Mouse (Mus musculus): Measurements from ENCODE around the gene Fam214b. TPM values are rescaled to one million over a fixed set of nuclear protein-coding genes. Genes with fewer than 3 reads are reported as not detected.

Fam214b gene
- total and polyA plus RNA-seq, 2 experiments from 2014 or later, result 13.4 to 15.9 TPM

DNA sequence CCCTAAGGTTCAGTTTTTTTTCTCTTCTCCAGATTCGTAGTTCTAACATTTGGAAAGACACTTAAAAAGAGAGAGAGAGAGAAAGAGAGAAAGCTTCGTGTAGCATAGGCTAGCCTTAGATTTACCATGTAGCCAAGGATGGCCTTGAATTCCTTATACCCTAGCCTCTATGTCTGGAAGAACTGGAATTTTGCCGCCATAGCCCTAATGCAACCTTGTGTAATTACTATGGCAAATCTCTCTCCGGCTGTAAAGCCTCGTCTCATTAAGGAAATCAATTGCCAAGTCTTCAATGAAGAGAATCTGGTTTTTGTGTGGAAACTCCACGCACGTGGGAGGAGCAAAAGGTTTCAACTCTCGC is 12.4 kb upstream of the Fam214b start:
- H3K9me3 ChIP-seq (replicated peaks; ENCODE audit: control insufficient read depth, low read length), result no peaks in the 10 kb centered on the region
- H3K27ac ChIP-seq (ENCODE audit: low read depth), result no peak overlapping the region
- H3K4me3 ChIP-seq (ENCODE audit: low read depth, low read length), result peak overlapping the region; percentile 72
- ATAC-seq (ENCODE audit: insufficient read depth, low read depth) (no peak), DNase-seq (ENCODE audit: low spot score) (no peak)
- H3K27me3 ChIP-seq (ENCODE audit: control insufficient read depth, insufficient read depth, low read length), result no peaks in the 10 kb centered on the region
- 25% methylated on average over 8 of the region's 8 CpGs for WGBS
- H3K4me1 ChIP-seq (ENCODE audit: control insufficient read depth, insufficient read depth), result 0 out of 2 replicates have a peak, but pooled peaks cover 5% of the 10 kb centered on the region
- no peak overlapping the region for H3K9ac ChIP-seq (replicated peaks; ENCODE audit: low read depth, low read length)
- H3K36me3 ChIP-seq (replicated peaks; ENCODE audit: control insufficient read depth, insufficient read depth, low read length), result no peaks in the 10 kb centered on the region
- peak overlapping the region; percentile 84 for H3K4me2 ChIP-seq (ENCODE audit: low read depth, low read length)
- TF ChIP-seq CTCF (IDR thresholded peaks at IDR 0.05; ENCODE audit: low read depth) (no peak), EP300 (IDR thresholded peaks at IDR 0.05; ENCODE audit: low read depth) (no peak)

DNA sequence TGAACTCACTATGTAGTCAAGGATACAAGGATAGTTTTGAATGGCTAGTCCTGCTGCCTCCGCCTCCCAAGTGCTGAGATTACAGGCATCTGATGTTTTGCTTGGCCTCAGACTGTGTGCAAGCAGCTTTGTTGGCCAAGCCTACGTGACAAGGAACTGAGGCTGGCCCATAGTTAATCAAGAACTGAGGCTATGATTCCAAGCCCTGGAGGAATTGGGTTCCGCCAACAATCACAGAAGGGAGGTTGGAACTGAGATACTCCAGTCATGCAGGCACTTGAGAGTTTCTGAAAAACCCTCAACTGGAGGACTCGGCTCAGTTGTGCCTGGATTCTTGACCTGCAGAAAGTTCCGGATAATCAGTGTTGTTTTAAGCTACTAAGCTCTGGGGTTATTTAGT is 11.6 kb upstream of the Fam214b start:
- H3K4me1 ChIP-seq (ENCODE audit: control insufficient read depth, insufficient read depth), result 0 out of 2 replicates have a peak, but pooled peaks cover 5% of the 10 kb centered on the region
- WGBS, result 73% methylated on average over 5 of the region's 5 CpGs

DNA sequence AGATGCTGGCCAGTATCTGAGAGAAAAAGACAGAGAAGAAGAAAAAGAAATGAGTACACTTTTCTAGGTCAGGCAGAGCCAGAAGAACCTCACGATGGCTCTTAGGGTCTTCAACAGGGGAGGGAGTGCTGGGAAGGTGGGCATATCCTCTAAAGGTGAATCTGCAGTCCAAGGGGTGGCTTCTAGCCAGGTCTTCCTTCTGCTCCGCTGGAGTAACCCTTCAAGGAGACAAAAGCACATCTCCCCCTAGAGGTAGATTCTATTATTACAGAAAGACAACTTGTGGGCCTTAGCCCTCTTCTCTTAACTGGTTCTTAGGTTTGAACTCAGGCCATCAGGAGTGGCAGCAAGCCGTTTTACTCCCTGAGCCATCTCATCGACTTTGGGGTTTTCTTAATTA is 6.6 kb upstream of the Fam214b start:
- peak; percentile 68 for DNase-seq (ENCODE audit: low spot score)
- no peak for ATAC-seq (ENCODE audit: insufficient read depth, low read depth)

More for the DNA sequence above, 11.6 kb upstream of the Fam214b start:
- no peaks in the 10 kb centered on the region for H3K27me3 ChIP-seq (ENCODE audit: control insufficient read depth, insufficient read depth, low read length)
- no peak for TF ChIP-seq EP300 (IDR thresholded peaks at IDR 0.05; ENCODE audit: low read depth)
- TF ChIP-seq CTCF (IDR thresholded peaks at IDR 0.05; ENCODE audit: low read depth), result no peak
- no peak overlapping the region for H3K4me3 ChIP-seq (ENCODE audit: low read depth, low read length)
- no peaks in the 10 kb centered on the region for H3K36me3 ChIP-seq (replicated peaks; ENCODE audit: control insufficient read depth, insufficient read depth, low read length)
- no peak overlapping the region for H3K4me2 ChIP-seq (ENCODE audit: low read depth, low read length)
- DNase-seq (ENCODE audit: low spot score) (no peak), ATAC-seq (ENCODE audit: insufficient read depth, low read depth) (no peak)
- H3K27ac ChIP-seq (ENCODE audit: low read depth), result no peak overlapping the region
- no peaks in the 10 kb centered on the region for H3K9me3 ChIP-seq (replicated peaks; ENCODE audit: control insufficient read depth, low read length)
- H3K9ac ChIP-seq (replicated peaks; ENCODE audit: low read depth, low read length), result no peak overlapping the region

DNA sequence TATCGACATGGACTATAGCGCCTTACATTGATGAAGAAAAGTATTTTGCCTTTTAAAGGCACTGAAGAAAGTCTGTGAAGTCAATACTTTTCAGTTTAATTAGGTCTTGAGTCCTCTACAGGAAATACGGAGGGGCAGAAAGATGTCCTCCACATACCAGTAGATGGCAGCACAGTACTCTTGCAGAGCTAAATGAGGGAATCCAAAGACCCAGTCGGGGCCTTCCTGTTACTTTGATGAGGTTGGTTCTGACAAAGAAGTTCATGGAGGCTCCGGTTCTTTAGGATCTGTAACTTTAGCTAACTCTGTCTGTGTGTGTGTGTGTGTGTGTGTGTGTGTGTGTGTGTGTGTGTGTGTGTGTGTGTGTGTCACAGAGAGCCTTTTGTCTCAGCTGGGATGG is 1.2 kb upstream of the Fam214b start:
- ATAC-seq (ENCODE audit: insufficient read depth, low read depth) (no peak), DNase-seq (ENCODE audit: low spot score) (peak; percentile 92)
- H3K36me3 ChIP-seq (replicated peaks; ENCODE audit: control insufficient read depth, insufficient read depth, low read length), result no peaks in the 10 kb centered on the region
- H3K4me2 ChIP-seq (ENCODE audit: low read depth, low read length), result no peak overlapping the region
- no peak overlapping the region for H3K9ac ChIP-seq (replicated peaks; ENCODE audit: low read depth, low read length)
- H3K27me3 ChIP-seq (ENCODE audit: control insufficient read depth, insufficient read depth, low read length), result no peaks in the 10 kb centered on the region
- TF ChIP-seq CTCF (IDR thresholded peaks at IDR 0.05; ENCODE audit: low read depth) (peak; percentile 93), EP300 (IDR thresholded peaks at IDR 0.05; ENCODE audit: low read depth) (no peak)
- WGBS, result 3% methylated on average over 5 of the region's 5 CpGs
- no peak overlapping the region for H3K4me3 ChIP-seq (ENCODE audit: low read depth, low read length)
- H3K4me1 ChIP-seq (ENCODE audit: control insufficient read depth, insufficient read depth), result peaks cover 14% of the 10 kb centered on the region; the same call in 1 of the 2 replicates
- no peak overlapping the region for H3K27ac ChIP-seq (ENCODE audit: low read depth)
- no peaks in the 10 kb centered on the region for H3K9me3 ChIP-seq (replicated peaks; ENCODE audit: control insufficient read depth, low read length)

More for the DNA sequence above, 6.6 kb upstream of the Fam214b start:
- 5% methylated on average over 4 of the region's 4 CpGs for WGBS
- Histone ChIP-seq H3K4me2 (ENCODE audit: low read depth, low read length) (no peak overlapping the region), H3K9me3 (replicated peaks; ENCODE audit: control insufficient read depth, low read length) (no peaks in the 10 kb centered on the region), H3K4me1 (ENCODE audit: control insufficient read depth, insufficient read depth) (no peaks in the 10 kb centered on the region), H3K27ac (ENCODE audit: low read depth) (no peak overlapping the region), H3K27me3 (ENCODE audit: control insufficient read depth, insufficient read depth, low read length) (no peaks in the 10 kb centered on the region), H3K4me3 (ENCODE audit: low read depth, low read length) (no peak overlapping the region), H3K36me3 (replicated peaks; ENCODE audit: control insufficient read depth, insufficient read depth, low read length) (no peaks in the 10 kb centered on the region), H3K9ac (replicated peaks; ENCODE audit: low read depth, low read length) (no peak overlapping the region)
- TF ChIP-seq CTCF (IDR thresholded peaks at IDR 0.05; ENCODE audit: low read depth) (peak; percentile 61), EP300 (IDR thresholded peaks at IDR 0.05; ENCODE audit: low read depth) (no peak)

DNA sequence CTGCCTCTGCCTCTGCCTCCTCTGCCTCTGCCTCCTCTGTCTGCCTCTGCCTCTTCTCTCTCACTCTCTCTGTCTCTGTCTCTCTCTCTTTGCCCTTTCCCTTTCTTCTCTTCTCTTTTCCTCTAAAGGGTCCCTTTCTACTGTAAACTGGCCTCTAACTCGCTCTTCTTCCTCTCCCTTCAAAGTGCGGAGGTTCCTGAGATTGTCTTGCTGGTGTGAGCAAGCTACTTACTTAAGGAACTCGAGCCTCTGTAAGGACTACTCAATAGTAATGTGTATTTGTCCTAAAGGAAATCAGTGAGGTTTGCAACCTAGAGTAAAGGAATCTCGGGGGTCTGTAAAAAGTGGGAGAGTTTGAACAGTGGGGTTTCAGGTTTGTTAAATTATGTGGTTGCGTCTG is 587 bp upstream of the Fam214b start:
- no peak overlapping the region; the same call in 1 of the 2 replicates for H3K27ac ChIP-seq (ENCODE audit: low read depth)
- no peaks in the 10 kb centered on the region for H3K36me3 ChIP-seq (replicated peaks; ENCODE audit: control insufficient read depth, insufficient read depth, low read length)
- H3K4me2 ChIP-seq (ENCODE audit: low read depth, low read length), result peak overlapping the region; percentile 94
- H3K9me3 ChIP-seq (replicated peaks; ENCODE audit: control insufficient read depth, low read length), result no peaks in the 10 kb centered on the region
- H3K4me1 ChIP-seq (ENCODE audit: control insufficient read depth, insufficient read depth), result peaks cover 14% of the 10 kb centered on the region; the same call in 1 of the 2 replicates
- TF ChIP-seq CTCF (IDR thresholded peaks at IDR 0.05; ENCODE audit: low read depth) (no peak), EP300 (IDR thresholded peaks at IDR 0.05; ENCODE audit: low read depth) (no peak)
- ATAC-seq (ENCODE audit: insufficient read depth, low read depth) (no peak), DNase-seq (ENCODE audit: low spot score) (no peak)
- no peak overlapping the region for H3K4me3 ChIP-seq (ENCODE audit: low read depth, low read length)
- H3K27me3 ChIP-seq (ENCODE audit: control insufficient read depth, insufficient read depth, low read length), result no peaks in the 10 kb centered on the region
- no peak overlapping the region for H3K9ac ChIP-seq (replicated peaks; ENCODE audit: low read depth, low read length)
- WGBS, result 54% methylated on average over 5 of the region's 5 CpGs

DNA sequence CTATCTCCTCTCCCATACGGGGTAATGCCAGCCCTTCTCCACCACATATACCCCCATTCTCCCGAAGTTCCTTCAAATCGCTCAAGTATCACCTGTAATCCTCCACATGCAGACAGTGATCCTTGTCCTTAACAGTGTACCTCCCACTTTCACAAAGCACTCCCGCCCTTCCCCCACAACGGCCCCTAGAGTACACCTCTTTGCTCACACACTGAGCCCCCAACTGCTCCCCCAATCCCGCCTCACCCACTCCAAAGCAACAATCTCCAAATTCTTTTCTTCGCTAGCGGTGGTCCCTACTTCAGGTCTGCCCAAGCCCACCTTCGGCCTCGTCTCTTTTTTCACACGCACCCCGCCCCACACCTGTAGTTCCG is 748 bp downstream of the Fam214b start:
- H3K9me3 ChIP-seq (replicated peaks; ENCODE audit: control insufficient read depth, low read length), result no peaks in the 10 kb centered on the region
- DNase-seq (ENCODE audit: low spot score) (no peak), ATAC-seq (ENCODE audit: insufficient read depth, low read depth) (no peak)
- no peaks in the 10 kb centered on the region for H3K27me3 ChIP-seq (ENCODE audit: control insufficient read depth, insufficient read depth, low read length)
- peak overlapping the region; percentile 94 for H3K4me2 ChIP-seq (ENCODE audit: low read depth, low read length)
- TF ChIP-seq CTCF (IDR thresholded peaks at IDR 0.05; ENCODE audit: low read depth), result no peak
- TF ChIP-seq EP300 (IDR thresholded peaks at IDR 0.05; ENCODE audit: low read depth), result no peak
- H3K4me3 ChIP-seq (ENCODE audit: low read depth, low read length), result peak overlapping the region; percentile 46
- peak overlapping the region; percentile 51 for H3K9ac ChIP-seq (replicated peaks; ENCODE audit: low read depth, low read length)
- no peaks in the 10 kb centered on the region for H3K36me3 ChIP-seq (replicated peaks; ENCODE audit: control insufficient read depth, insufficient read depth, low read length)
- 7% methylated on average over 13 of the region's 13 CpGs for WGBS
- H3K4me1 ChIP-seq (ENCODE audit: control insufficient read depth, insufficient read depth), result peaks cover 14% of the 10 kb centered on the region
- H3K27ac ChIP-seq (ENCODE audit: low read depth), result peak overlapping the region; percentile 79
